Mouse (Mus musculus) limb, embryonic 14.5 days (tissue): Measurements from ENCODE around the gene Ankrd44. TPM values are rescaled to one million over a fixed set of nuclear protein-coding genes. Genes with fewer than 3 reads are reported as not detected.

Experiments used
- ATAC-seq: fragments of 200-750 bp; cut with Nextera tagmentation; 2 replicates; pipeline ENCODE4 v1.8.0; 2017; ENCODE audit warnings: low read depth, moderate number of reproducible peaks, moderate TSS enrichment; ENCODE audit not compliant: low FRiP score
- DNase-seq: peaks from one replicate; pipeline ENCODE4 v3.0.0-alpha.2; 2015; ENCODE audit warnings: low spot score
- H3K27ac ChIP-seq: fragments of 300-500 bp; sonication (generic); replicated peaks from 2 replicates; pipeline ENCODE4 v1.5.1; 2014; ENCODE audit warnings: low read depth, mild to moderate bottlenecking, low read length, moderate library complexity, mixed read lengths
- H3K27me3 ChIP-seq: fragments of 300-500 bp; sonication (generic); 2 replicates; pipeline ENCODE4 v1.6.1; 2014; ENCODE audit warnings: low read length, mixed read lengths; ENCODE audit not compliant: control insufficient read depth, insufficient read depth
- H3K36me3 ChIP-seq: fragments of 300-500 bp; sonication (generic); 2 replicates; pipeline ENCODE4 v1.6.1; 2014; ENCODE audit warnings: mild to moderate bottlenecking, low read length, moderate library complexity, mixed read lengths; ENCODE audit not compliant: control insufficient read depth, insufficient read depth
- H3K4me1 ChIP-seq: fragments of 300-500 bp; sonication (generic); 2 replicates; pipeline ENCODE4 v1.6.1; 2014; ENCODE audit warnings: antibody characterized with exemption, low read length, mixed read lengths; ENCODE audit not compliant: control insufficient read depth, insufficient read depth
- H3K4me2 ChIP-seq: fragments of 300-500 bp; sonication (generic); replicated peaks from 2 replicates; pipeline ENCODE4 v1.6.1; 2014; ENCODE audit warnings: low read depth, mild to moderate bottlenecking, low read length, moderate library complexity; ENCODE audit not compliant: severe bottlenecking
- H3K4me3 ChIP-seq: fragments of 300-500 bp; sonication (generic); replicated peaks from 2 replicates; pipeline ENCODE4 v1.5.1; 2014; ENCODE audit warnings: low read length
- H3K9ac ChIP-seq: fragments of 300-500 bp; sonication (generic); 2 replicates; pipeline ENCODE4 v1.6.1; 2014; ENCODE audit warnings: mild to moderate bottlenecking, low read depth, low read length, moderate library complexity; ENCODE audit not compliant: severe bottlenecking
- H3K9me3 ChIP-seq: fragments of 300-500 bp; sonication (generic); 2 replicates; pipeline ENCODE4 v1.6.1; 2016; ENCODE audit warnings: low read length; ENCODE audit not compliant: control insufficient read depth
- POLR2A ChIP-seq: fragments of 200-500 bp; IDR thresholded peaks from 2 replicates; pipeline ENCODE4 v1.8.0; 2012; ENCODE audit warnings: inconsistent platforms, mild to moderate bottlenecking, moderate library complexity, borderline replicate concordance; ENCODE audit not compliant: insufficient read depth, insufficient read length; ENCODE audit errors: extremely low read depth
- WGBS: fragments of 180-500 bp; shearing (Covaris S2); extraction: QIAGEN DNeasy Blood & Tissue Kit; methylation state at CpG from one replicate; pipeline ENCODE4 v1.1.7; 2014; 5-methylcytosine and 5-hydroxymethylcytosine counted together
- polyA plus RNA-seq, 2 experiments: library from polyadenylated mRNA; depleted of rRNA in 1 of 2; stranded (reverse) in 1 of 2; unstranded in 1 of 2; fragments of >200 nt; fragmentation: Nextera tagmentation in 1 of 2; extraction: Ambion mirVana in 1 of 2; gene quantifications; 2 replicates each; pipeline versions ENCODE4 v1.2.1 to v1.2.3; 2012 to 2014

Gene Ankrd44
- polyA plus RNA-seq, 2 experiments: 23.5 to 38.8 TPM

GRCm38 (mm10) chr1:54840040-54840439 is 86.1 kb downstream of the Ankrd44 start:
- no peak overlapping the region for H3K27ac ChIP-seq
- H3K27me3 ChIP-seq: no peaks in the 10 kb centered on the region
- no peak for DNase-seq
- no peak overlapping the region for H3K4me3 ChIP-seq
- no peak overlapping the region for H3K4me2 ChIP-seq
- 74% methylated on average over 2 of the region's 2 CpGs for WGBS
- H3K9me3 ChIP-seq: no peaks in the 10 kb centered on the region
- H3K36me3 ChIP-seq: no peaks in the 10 kb centered on the region
- H3K9ac ChIP-seq: no peak overlapping the region
- peaks cover 28% of the 10 kb centered on the region; the same call in 1 of the 2 replicates for H3K4me1 ChIP-seq
- no peak for TF ChIP-seq POLR2A
- no peak for ATAC-seq

- 83% methylated on average over 6 of the region's 6 CpGs for WGBS
- Histone ChIP-seq H3K9ac (no peak overlapping the region), H3K4me1 (peaks cover 20% of the 10 kb centered on the region; the same call in 1 of the 2 replicates), H3K4me2 (no peak overlapping the region), H3K27ac (no peak overlapping the region), H3K27me3 (no peaks in the 10 kb centered on the region), H3K9me3 (no peaks in the 10 kb centered on the region), H3K36me3 (no peaks in the 10 kb centered on the region), H3K4me3 (no peak overlapping the region)
- no peak for ATAC-seq
- no peak for TF ChIP-seq POLR2A
- no peak for DNase-seq
These were observed 87.7 kb downstream of the Ankrd44 start for GRCm38 (mm10) chr1:54838486-54838805.

GRCm38 (mm10) chr1:54837721-54838485 is 88.3 kb downstream of the Ankrd44 start:
- TF ChIP-seq POLR2A: no peak
- Histone ChIP-seq H3K27ac (0 out of 2 replicates have a peak overlapping the region, but pooled peaks have one; percentile 8), H3K9ac (no peak overlapping the region), H3K4me3 (no peak overlapping the region), H3K27me3 (no peaks in the 10 kb centered on the region), H3K36me3 (no peaks in the 10 kb centered on the region), H3K4me2 (no peak overlapping the region), H3K4me1 (peaks cover 16% of the 10 kb centered on the region; the same call in 1 of the 2 replicates), H3K9me3 (no peaks in the 10 kb centered on the region)
- DNase-seq: no peak
- WGBS: 83% methylated on average over 17 of the region's 17 CpGs
- ATAC-seq: no peak

- Histone ChIP-seq H3K4me2 (no peak overlapping the region), H3K36me3 (no peaks in the 10 kb centered on the region), H3K9me3 (no peaks in the 10 kb centered on the region), H3K4me3 (no peak overlapping the region), H3K27ac (no peak overlapping the region), H3K4me1 (0 out of 2 replicates have a peak, but pooled peaks cover 10% of the 10 kb centered on the region), H3K27me3 (no peaks in the 10 kb centered on the region), H3K9ac (no peak overlapping the region)
- TF ChIP-seq POLR2A: no peak
- no peak for ATAC-seq
- 78% methylated on average over 6 of the region's 6 CpGs for WGBS
- no peak for DNase-seq
These were observed 90.5 kb downstream of the Ankrd44 start for GRCm38 (mm10) chr1:54835661-54836205.

- Histone ChIP-seq H3K4me1 (0 out of 2 replicates have a peak, but pooled peaks cover 8% of the 10 kb centered on the region), H3K36me3 (no peaks in the 10 kb centered on the region), H3K9ac (no peak overlapping the region), H3K9me3 (no peaks in the 10 kb centered on the region), H3K27me3 (no peaks in the 10 kb centered on the region), H3K4me3 (no peak overlapping the region), H3K4me2 (no peak overlapping the region), H3K27ac (no peak overlapping the region)
- TF ChIP-seq POLR2A: no peak
- DNase-seq (no peak), ATAC-seq (no peak)
- WGBS: 86% methylated on average over 6 of the region's 6 CpGs
These were observed 93.0 kb downstream of the Ankrd44 start for GRCm38 (mm10) chr1:54833221-54833620.
